Mouse (Mus musculus) heart, postnatal 10 days (tissue): ENCODE measurements around the gene Stard7. TPM values are rescaled to one million over a fixed set of nuclear protein-coding genes. Genes with fewer than 3 reads are reported as not detected.

Experiments used
- DNase-seq, 2 experiments: peaks; one replicate each; pipeline ENCODE4 v3.0.0; 2021
- intact Hi-C: fragments of 180-260 bp; cut with DNase I; formaldehyde crosslinking; loops from one replicate; pipeline ENCODE4 v1.15.1; 2025
- total RNA-seq, 2 experiments: library from RNA; stranded (reverse); gene quantifications; 2 replicates each; pipeline ENCODE4 v1.2.3; 2021

Gene Stard7
- total RNA-seq, 2 experiments from 2014 or later = 184 to 187 TPM

- no peak for DNase-seq
- intact Hi-C loops = no loop called here
Observed at GRCm38 (mm10) chr2:127316431-127316830, 46.4 kb downstream of the Stard7 start.

GRCm38 (mm10) chr2:127318136-127318535, 48.1 kb downstream of the Stard7 start:
- intact Hi-C loops = no loop called here

GRCm38 (mm10) chr2:127319071-127319470, 49.1 kb downstream of the Stard7 start:
- intact Hi-C loops = no loop called here
- DNase-seq = no peak

More at GRCm38 (mm10) chr2:127318136-127318535, 48.1 kb downstream of the Stard7 start:
- no peak for DNase-seq

- intact Hi-C loops = no loop called here
- no peak for DNase-seq
Observed at GRCm38 (mm10) chr2:127322671-127323285, 52.8 kb downstream of the Stard7 start.

GRCm38 (mm10) chr2:127323667-127324066, 53.6 kb downstream of the Stard7 start:
- DNase-seq = no peak
- intact Hi-C loops = no loop called here

GRCm38 (mm10) chr2:127324456-127324855, 54.4 kb downstream of the Stard7 start:
- intact Hi-C loops = no loop called here
- DNase-seq = no peak

- peak in 1 of 2 experiments; percentile 24 for DNase-seq
- intact Hi-C loops = no loop called here
Observed at GRCm38 (mm10) chr2:127328090-127328851, 58.3 kb downstream of the Stard7 start.

GRCm38 (mm10) chr2:127332807-127333570, 63.0 kb downstream of the Stard7 start:
- no peak for DNase-seq
- intact Hi-C loops = no loop called here

GRCm38 (mm10) chr2:127333945-127334603, 64.1 kb downstream of the Stard7 start:
- DNase-seq = no peak
- intact Hi-C loops = no loop called here

- intact Hi-C loops = loop anchor here (5.0 kb wide), 1 partner anchor 63 kb away; the partner anchor contains the start of gene Stard7
- DNase-seq = no peak
Observed at GRCm38 (mm10) chr2:127335078-127335541, 65.1 kb downstream of the Stard7 start.

- intact Hi-C loops = loop anchor here (5.0 kb wide), 1 partner anchor 64 kb away; the partner anchor contains the start of gene Stard7
- peak; percentile 83 to 84 for DNase-seq
Observed at GRCm38 (mm10) chr2:127335767-127336496, 65.9 kb downstream of the Stard7 start, which contains the start of gene Dusp2. Dusp2 (plus strand) TSS chr2:127336159.

GRCm38 (mm10) chr2:127336497-127336832, 66.4 kb downstream of the Stard7 start:
- DNase-seq = no peak

GRCm38 (mm10) chr2:127336885-127337284, 66.9 kb downstream of the Stard7 start:
- intact Hi-C loops = loop anchor here (5.0 kb wide), 1 partner anchor 65 kb away; the partner anchor contains the start of gene Stard7
- no peak for DNase-seq

More at GRCm38 (mm10) chr2:127336497-127336832, 66.4 kb downstream of the Stard7 start:
- intact Hi-C loops = loop anchor here (5.0 kb wide), 1 partner anchor 64 kb away; the partner anchor contains the start of gene Stard7

GRCm38 (mm10) chr2:127337531-127337930, 67.5 kb downstream of the Stard7 start:
- intact Hi-C loops = loop anchor here (5.0 kb wide), 1 partner anchor 65 kb away; the partner anchor contains the start of gene Stard7
- DNase-seq = no peak

GRCm38 (mm10) chr2:127338012-127338411, 68.0 kb downstream of the Stard7 start:
- intact Hi-C loops = loop anchor here (5.0 kb wide), 1 partner anchor 66 kb away; the partner anchor contains the start of gene Stard7
- no peak for DNase-seq

GRCm38 (mm10) chr2:127338416-127338815, 68.4 kb downstream of the Stard7 start, which contains the start of gene Astl:
Astl (plus strand) TSS chr2:127338639.
- intact Hi-C loops = loop anchor here (5.0 kb wide), 1 partner anchor 66 kb away; the partner anchor contains the start of gene Stard7
- no peak for DNase-seq

GRCm38 (mm10) chr2:127338833-127339232, 68.8 kb downstream of the Stard7 start:
- intact Hi-C loops = loop anchor here (5.0 kb wide), 1 partner anchor 67 kb away; the partner anchor contains the start of gene Stard7
- DNase-seq = no peak

- intact Hi-C loops = loop anchor here (5.0 kb wide), 1 partner anchor 67 kb away; the partner anchor contains the start of gene Stard7
- no peak for DNase-seq
Observed at GRCm38 (mm10) chr2:127339262-127339661, 69.2 kb downstream of the Stard7 start.

GRCm38 (mm10) chr2:127341159-127341558, 71.1 kb downstream of the Stard7 start:
- intact Hi-C loops = loop anchor here (1.0 to 2.0 kb wide), 3 partner anchors 33 to 176 kb away; no protein-coding TSS in a partner anchor
- peak; percentile 65 to 78 for DNase-seq
